Mouse (Mus musculus) embryo, embryonic 10.5 days (tissue): Measurements from ENCODE around the gene Fndc3c1.

Source experiments
- DNase-seq: peaks from one replicate; pipeline ENCODE4 v3.0.0-alpha.2; 2015; ENCODE audit warnings: low spot score

Fndc3c1 gene

DNA sequence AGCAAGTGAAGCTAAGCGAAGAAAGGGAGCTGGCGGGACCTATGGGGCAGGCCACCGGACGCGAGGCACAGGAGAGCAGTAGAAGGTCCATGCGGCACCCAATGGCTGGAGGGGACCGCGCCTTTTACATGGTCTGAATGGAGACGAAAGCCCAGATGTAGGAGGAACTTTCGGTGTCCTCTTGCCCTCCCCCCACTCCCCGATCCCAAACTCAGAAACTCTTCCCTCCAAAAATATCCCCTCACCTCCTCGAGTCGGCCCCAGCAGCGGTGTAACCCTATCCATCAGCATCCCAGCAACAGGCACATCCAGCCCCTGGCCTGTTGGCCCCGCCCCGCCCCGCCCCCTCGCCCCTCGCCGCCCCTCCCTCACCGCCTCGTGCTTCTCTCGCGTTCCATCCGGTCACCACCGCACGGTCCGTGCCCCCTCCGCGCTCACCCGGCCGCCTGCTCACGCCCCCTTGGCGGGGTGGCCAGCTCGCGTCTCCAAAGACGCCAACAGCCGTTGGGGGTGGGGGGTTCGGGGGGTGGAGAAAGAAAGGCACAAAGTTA, at the start of gene Fndc3c1:
Gene Fndc3c1, minus strand, starts transcription at position 301 of the 551 bp plus-strand sequence.
- DNase-seq = peak; percentile 81

DNA sequence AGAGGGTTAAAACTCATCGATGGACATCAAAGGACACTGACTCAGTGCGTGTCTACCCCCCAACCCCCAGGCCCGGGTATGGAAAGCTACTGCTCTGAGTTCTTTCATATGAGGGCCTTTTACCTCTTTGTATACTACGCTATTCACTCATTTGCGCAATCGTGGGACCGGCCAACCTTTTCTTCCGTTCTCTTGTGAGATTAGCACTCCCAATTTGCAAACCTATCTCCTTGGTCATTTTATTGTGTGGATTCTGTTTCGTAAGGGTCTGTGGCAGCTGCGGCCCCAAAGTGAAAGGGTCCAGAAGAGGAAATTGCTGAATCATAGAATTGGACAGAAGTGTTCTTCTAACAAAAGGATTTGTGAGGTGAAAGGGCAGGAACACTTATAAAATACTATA, 1.2 kb upstream of the Fndc3c1 start:
- DNase-seq = no peak

DNA sequence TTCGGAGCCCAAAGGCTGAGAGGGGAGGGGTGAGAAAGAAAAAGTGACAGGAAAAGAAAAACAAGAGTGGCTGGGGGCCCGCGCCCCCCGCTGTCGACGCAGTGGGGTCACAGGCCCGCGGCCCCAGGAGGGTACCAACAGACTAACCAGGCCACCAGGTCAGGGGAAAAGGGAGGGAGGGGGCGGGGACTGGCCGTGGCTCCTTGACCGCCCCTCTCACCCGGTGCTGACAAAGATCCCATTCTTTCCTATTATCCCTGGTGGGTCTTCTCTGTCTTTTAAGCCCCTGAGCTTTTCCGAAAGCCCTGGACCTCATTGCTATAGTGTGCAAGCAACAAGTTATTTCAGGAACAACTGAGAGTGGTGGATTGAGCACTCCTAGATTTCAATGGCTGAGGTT, 470 bp upstream of the Fndc3c1 start:
- peak; percentile 79 for DNase-seq

DNA sequence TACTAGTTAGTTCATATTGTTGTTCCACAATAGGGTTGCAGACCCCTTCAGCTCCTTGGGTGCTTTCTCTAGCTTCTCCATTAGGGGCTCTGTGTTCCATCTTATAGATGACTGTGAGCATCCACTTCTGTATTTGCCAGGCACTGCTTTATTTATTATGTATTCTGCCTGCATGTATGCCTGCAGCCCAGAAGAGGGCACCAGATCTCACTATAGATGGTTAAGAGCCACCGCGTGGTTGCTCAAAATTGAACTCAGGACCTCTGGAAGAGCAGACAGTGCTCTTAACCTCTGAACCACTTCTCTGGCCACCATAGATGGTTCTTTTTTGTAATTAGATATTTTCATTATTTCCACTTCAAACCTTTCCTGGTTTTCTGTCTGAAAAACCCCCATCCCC, 5.3 kb downstream of the Fndc3c1 start:
- DNase-seq = peak; percentile 48

DNA sequence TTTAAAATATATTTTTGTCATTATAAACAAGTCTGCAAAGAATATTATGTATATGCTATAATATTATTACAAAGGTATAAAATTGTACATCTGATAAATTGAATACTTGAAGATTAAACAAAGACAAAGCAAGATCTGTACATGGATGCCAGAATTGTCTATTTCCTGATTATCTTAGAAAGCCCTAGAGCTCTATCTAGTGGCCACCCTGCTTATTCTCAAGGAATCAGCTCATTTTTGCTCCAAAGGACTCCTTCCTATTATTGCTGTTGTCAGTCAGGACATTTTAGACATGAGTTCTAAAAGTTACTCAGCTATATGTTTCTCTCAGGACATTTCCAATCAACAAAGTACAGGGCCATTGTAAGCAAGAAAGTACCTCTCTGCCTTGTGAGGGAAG, 99.9 kb downstream of the Fndc3c1 start:
- DNase-seq = peak; percentile 10

DNA sequence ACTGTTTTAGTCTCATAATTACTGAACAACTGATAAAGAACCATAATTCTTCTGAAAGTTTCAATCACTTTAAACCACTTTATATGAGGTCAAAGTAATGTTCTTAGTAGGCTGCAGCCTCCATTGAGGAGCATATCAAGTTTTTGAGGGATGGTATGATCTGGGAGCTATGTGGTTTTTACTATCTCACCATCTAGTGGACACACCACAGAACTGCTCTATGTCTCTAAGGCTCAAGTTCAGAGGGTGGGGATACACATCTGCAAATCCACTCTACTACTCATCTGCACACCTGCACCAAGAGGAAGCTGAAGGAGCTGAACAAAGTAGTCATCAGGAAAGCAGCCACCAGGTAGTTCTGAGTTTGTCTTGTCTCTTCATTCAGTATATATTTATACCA, 104.6 kb downstream of the Fndc3c1 start:
- DNase-seq = peak; percentile 5
